Mouse (Mus musculus) G1E (cell line): ENCODE results near the gene Rinl.

Source experiments
- CTCF ChIP-seq: IDR thresholded peaks from 2 replicates; pipeline ENCODE4 v1.5.1; 2012; ENCODE audit warnings: low read depth, low read length, inconsistent platforms, mixed read lengths
- TAL1 ChIP-seq: conservative IDR thresholded peaks from 2 replicates; pipeline ENCODE4 v1.6.1; 2012; ENCODE audit warnings: low read depth, low read length, inconsistent platforms, mixed read lengths

GRCm38 (mm10) chr7:28758623-28759022 is 30.1 kb upstream of the Rinl start:
- TF ChIP-seq CTCF (no peak), TAL1 (no peak)
